Mouse (Mus musculus) embryo, embryonic 9.5 days (tissue): ENCODE data around the gene Ddx4.

Experiments used
- DNase-seq: peaks from one replicate; pipeline ENCODE4 v3.0.0-alpha.2; 2017; ENCODE audit errors: extremely low spot score

Ddx4 gene

GRCm38 (mm10) chr13:112556501-112556900 lies 95.8 kb downstream of the Ddx4 start:
- no peak for DNase-seq

DNA sequence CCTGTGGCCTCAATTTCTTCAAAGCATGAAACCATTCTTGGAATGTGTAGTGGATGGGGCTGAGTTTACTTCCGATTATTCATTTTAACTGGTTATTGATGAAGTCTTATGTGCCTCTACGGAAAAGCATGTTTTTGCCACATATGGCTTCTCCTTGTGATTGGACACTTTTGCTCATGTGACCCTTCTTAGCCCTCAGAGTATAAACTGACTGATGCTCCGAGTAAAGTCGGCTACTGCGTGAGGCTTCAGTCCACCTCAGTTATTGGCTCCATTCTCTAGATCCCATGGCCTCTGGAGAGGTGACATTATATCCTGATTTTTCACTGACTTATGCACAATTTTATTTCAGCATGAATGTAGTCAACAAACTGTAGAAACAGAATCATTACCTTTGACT lies 99.0 kb downstream of the Ddx4 start:
- no peak for DNase-seq

GRCm38 (mm10) chr13:112551641-112552548 lies 100.4 kb downstream of the Ddx4 start:
- no peak for DNase-seq
